Mouse (Mus musculus) neural tube, embryonic 11.5 days (tissue): ENCODE results near the gene E4f1. TPM values are rescaled to one million over a fixed set of nuclear protein-coding genes. Genes with fewer than 3 reads are reported as not detected.

Experiments
- ATAC-seq: fragments of 200-750 bp; cut with Nextera tagmentation; 2 replicates; pipeline ENCODE4 v1.8.0; 2017; ENCODE audit warnings: moderate number of reproducible peaks, mild to moderate bottlenecking, moderate TSS enrichment, moderate library complexity; ENCODE audit not compliant: insufficient read depth, low FRiP score, low TSS enrichment
- DNase-seq: peaks from one replicate; pipeline ENCODE4 v3.0.0-alpha.2; 2015; ENCODE audit warnings: low spot score
- H3K27ac ChIP-seq: fragments of 300-500 bp; sonication (generic); 2 replicates; pipeline ENCODE4 v1.5.1; 2014; ENCODE audit warnings: low read depth, mild to moderate bottlenecking, low read length
- H3K27me3 ChIP-seq: fragments of 300-500 bp; sonication (generic); 2 replicates; pipeline ENCODE4 v1.6.1; 2014; ENCODE audit warnings: mild to moderate bottlenecking, low read length, mixed read lengths; ENCODE audit not compliant: control insufficient read depth, insufficient read depth
- H3K36me3 ChIP-seq: fragments of 300-500 bp; sonication (generic); 2 replicates; pipeline ENCODE4 v1.6.1; 2014; ENCODE audit warnings: mild to moderate bottlenecking, low read length, moderate library complexity, mixed read lengths; ENCODE audit not compliant: control insufficient read depth, insufficient read depth
- H3K4me1 ChIP-seq: fragments of 300-500 bp; sonication (generic); 2 replicates; pipeline ENCODE4 v1.6.1; 2014; ENCODE audit warnings: low read length, mixed read lengths; ENCODE audit not compliant: control insufficient read depth, insufficient read depth
- H3K4me2 ChIP-seq: fragments of 300-500 bp; sonication (generic); 2 replicates; pipeline ENCODE4 v1.6.1; 2014; ENCODE audit warnings: low read depth, mild to moderate bottlenecking, moderate library complexity
- H3K4me3 ChIP-seq: fragments of 300-500 bp; sonication (generic); 2 replicates; pipeline ENCODE4 v1.5.1; 2014; ENCODE audit warnings: low read depth, low read length
- H3K9ac ChIP-seq: fragments of 300-500 bp; sonication (generic); 2 replicates; pipeline ENCODE4 v1.6.1; 2014; ENCODE audit warnings: mild to moderate bottlenecking, low read length
- H3K9me3 ChIP-seq: fragments of 300-500 bp; sonication (generic); 2 replicates; pipeline ENCODE4 v1.6.1; 2016; ENCODE audit warnings: low read length; ENCODE audit not compliant: control insufficient read depth
- WGBS: fragments of 180-500 bp; shearing (Covaris S2); extraction: QIAGEN DNeasy Blood & Tissue Kit; methylation state at CpG from one replicate; pipeline ENCODE4 v1.1.7; 2014; 5-methylcytosine and 5-hydroxymethylcytosine counted together
- polyA plus RNA-seq: library from polyadenylated mRNA; unstranded; fragments of >200 nt; fragmentation: Nextera tagmentation; extraction: Ambion mirVana; gene quantifications from 2 replicates; pipeline ENCODE4 v1.2.1, GENCODE M21; 2014

E4f1 gene
- polyA plus RNA-seq, 1 experiment from 2014 or later: 21.2 TPM

DNA sequence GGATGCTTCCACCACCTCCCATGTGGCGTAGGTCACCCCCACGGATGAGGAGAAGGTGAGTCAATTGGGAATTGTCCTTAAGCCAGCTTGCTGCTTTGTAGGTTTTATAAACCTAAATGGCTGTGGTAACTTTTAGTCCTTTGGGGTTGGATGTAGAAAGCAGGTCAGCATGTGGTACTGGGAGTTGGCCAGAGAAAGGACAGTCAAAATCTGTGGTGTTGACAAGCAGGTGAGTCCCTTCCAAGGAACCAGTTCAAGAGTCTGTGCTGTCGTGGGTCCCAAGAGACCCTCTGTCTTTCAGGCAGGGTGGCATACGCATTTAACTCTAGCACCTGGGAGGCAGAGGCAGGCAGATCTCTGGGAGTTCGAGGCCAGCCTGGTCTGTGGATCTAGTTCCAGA lies 45.6 kb downstream of the E4f1 start:
- H3K9me3 ChIP-seq: no peaks in the 10 kb centered on the region
- no peak overlapping the region for H3K4me2 ChIP-seq
- peaks cover 4% of the 10 kb centered on the region; the same call in 1 of the 2 replicates for H3K4me1 ChIP-seq
- H3K4me3 ChIP-seq: no peak overlapping the region
- no peaks in the 10 kb centered on the region for H3K27me3 ChIP-seq
- H3K27ac ChIP-seq: no peak overlapping the region
- 93% methylated on average over 5 of the region's 5 CpGs for WGBS
- ATAC-seq: no peak
- no peak overlapping the region for H3K9ac ChIP-seq
- DNase-seq: no peak
- peaks cover 35% of the 10 kb centered on the region for H3K36me3 ChIP-seq

GRCm38 (mm10) chr17:24423114-24423513 lies 47.0 kb downstream of the E4f1 start:
- Histone ChIP-seq H3K4me1 (peaks cover 4% of the 10 kb centered on the region; the same call in 1 of the 2 replicates), H3K36me3 (peaks cover 43% of the 10 kb centered on the region), H3K9me3 (no peaks in the 10 kb centered on the region), H3K9ac (no peak overlapping the region), H3K4me3 (no peak overlapping the region), H3K27me3 (no peaks in the 10 kb centered on the region), H3K4me2 (no peak overlapping the region), H3K27ac (no peak overlapping the region)
- no peak for DNase-seq
- no peak for ATAC-seq
- 95% methylated on average over 4 of the region's 4 CpGs for WGBS

DNA sequence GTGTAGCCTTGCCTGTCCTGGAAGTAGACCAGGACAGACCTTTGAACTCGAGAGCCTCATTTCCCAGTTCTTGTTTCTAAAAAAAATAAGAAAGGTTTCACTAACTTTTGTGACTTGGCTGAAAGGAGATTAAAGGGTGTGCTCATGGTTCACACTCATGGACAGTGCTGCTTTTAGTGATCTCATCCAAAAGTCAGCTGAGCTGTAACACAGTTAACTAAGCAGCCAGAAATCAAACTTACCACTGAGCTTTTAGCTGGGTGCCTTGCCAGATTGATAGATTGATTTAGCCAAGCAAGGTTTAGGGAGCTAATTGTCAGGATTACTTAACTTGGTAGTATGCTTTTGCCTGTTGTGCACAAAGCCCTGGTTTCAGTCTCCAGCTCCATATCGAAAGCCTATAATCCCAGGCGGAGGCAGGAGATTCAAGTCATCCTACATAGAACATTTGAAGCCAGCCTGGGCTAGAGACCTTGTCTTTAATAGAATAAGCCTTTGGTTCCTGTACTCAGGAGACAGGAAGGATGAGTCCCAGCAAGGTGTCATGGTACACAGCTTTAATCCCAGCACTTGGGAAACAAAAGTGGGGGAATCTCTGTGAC lies 54.0 kb downstream of the E4f1 start:
- WGBS: 95% methylated on average over 3 of the region's 3 CpGs
- Histone ChIP-seq H3K27ac (no peak overlapping the region), H3K36me3 (peaks cover 24% of the 10 kb centered on the region), H3K4me3 (peak overlapping the region; percentile 71), H3K4me2 (peak overlapping the region; percentile 87), H3K27me3 (no peaks in the 10 kb centered on the region), H3K9ac (no peak overlapping the region; the same call in 1 of the 2 replicates), H3K4me1 (peaks cover 10% of the 10 kb centered on the region; the same call in 1 of the 2 replicates), H3K9me3 (no peaks in the 10 kb centered on the region)
- ATAC-seq: no peak
- DNase-seq: no peak

DNA sequence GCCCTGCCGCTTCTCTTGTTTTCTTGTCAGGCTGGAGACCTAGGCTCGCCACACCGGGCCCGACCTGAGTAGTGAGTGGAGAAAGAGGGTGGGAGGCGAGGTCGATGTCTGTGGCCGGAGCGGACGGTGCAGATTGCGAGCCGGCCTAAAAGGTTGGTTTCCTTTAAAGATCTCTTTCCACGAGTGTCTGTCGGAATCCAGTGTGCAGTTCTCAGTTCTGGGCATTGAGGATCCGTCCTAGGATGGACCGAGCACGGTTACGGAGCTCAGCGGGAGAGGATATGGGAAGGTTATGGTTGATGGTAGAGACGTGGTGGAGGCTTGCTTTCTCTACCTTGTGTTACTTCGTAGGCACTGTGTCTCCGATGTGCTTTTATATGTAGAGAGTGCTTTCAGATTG lies 55.1 kb downstream of the E4f1 start:
- H3K9me3 ChIP-seq: no peaks in the 10 kb centered on the region
- no peaks in the 10 kb centered on the region for H3K27me3 ChIP-seq
- H3K36me3 ChIP-seq: peaks cover 15% of the 10 kb centered on the region
- ATAC-seq (no peak), DNase-seq (no peak)
- H3K4me3 ChIP-seq: peak overlapping the region; percentile 71
- peak overlapping the region; percentile 74 for H3K9ac ChIP-seq
- peak overlapping the region; percentile 85 for H3K27ac ChIP-seq
- H3K4me1 ChIP-seq: peaks cover 10% of the 10 kb centered on the region; the same call in 1 of the 2 replicates
- under 1% methylated on average over 21 of the region's 21 CpGs for WGBS
- peak overlapping the region; percentile 87 for H3K4me2 ChIP-seq

- peak within 1 kb of the TSS; percentile 85 for H3K27ac ChIP-seq
- H3K9me3 ChIP-seq: no peaks in the 10 kb centered on the region
- WGBS: under 1% methylated on average over 64 of the region's 64 CpGs
- DNase-seq: peak; percentile 99
- peaks cover 10% of the 10 kb centered on the region; the same call in 1 of the 2 replicates for H3K4me1 ChIP-seq
- peak within 1 kb of the TSS; percentile 74 for H3K9ac ChIP-seq
- peak within 1 kb of the TSS; percentile 87 for H3K4me2 ChIP-seq
- H3K4me3 ChIP-seq: peak within 1 kb of the TSS; percentile 71
- no peaks in the 10 kb centered on the region for H3K27me3 ChIP-seq
- peak; percentile 96 for ATAC-seq
- peaks cover 9% of the 10 kb centered on the region for H3K36me3 ChIP-seq
These were observed 55.7 kb downstream of the E4f1 start, which contains the start of gene Rnps1 for GRCm38 (mm10) chr17:24414230-24414976. Gene Rnps1, plus strand, starts transcription at chr17:24414565.

DNA sequence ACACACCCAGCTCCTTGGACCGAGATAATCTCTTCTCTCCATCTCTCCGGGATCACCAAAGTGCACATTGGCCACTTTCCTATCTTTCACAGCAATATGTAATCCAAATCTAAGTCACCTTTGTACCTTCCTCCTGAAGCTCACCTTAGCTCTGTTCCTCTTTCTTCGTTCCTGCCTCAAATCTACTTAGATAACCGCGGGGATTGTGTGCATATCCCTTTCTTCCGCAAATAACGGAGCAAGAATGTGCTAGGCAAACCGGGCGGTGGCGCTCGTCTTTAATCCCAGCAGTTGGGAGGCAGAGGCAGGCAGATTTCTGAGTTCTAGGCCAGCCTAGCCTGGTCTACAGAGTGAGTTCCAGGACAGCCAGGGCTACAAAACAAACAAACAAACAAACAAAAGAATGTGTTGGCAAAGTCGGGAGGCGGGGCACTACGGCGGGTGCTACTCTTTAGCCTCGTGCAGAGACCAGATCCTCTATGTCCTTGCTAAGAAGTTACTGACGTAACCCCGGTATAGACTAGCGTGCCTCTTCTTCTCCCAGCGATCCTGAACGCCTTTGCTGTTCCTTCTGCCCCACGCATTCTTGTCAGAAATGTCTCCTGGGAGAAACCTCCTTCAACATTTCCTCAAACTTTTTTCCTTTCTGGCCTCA lies 56.4 kb downstream of the E4f1 start:
- peak overlapping the region; percentile 71 for H3K4me3 ChIP-seq
- H3K36me3 ChIP-seq: peaks cover 3% of the 10 kb centered on the region; the same call in 1 of the 2 replicates
- H3K27me3 ChIP-seq: no peaks in the 10 kb centered on the region
- 0 out of 2 replicates have a peak overlapping the region, but pooled peaks have one; percentile 54 for H3K27ac ChIP-seq
- ATAC-seq (0 out of 2 replicates have a peak, but pooled peaks have one; percentile 22), DNase-seq (no peak)
- peak overlapping the region; percentile 65 for H3K9ac ChIP-seq
- H3K4me2 ChIP-seq: peak overlapping the region; percentile 87
- WGBS: 35% methylated on average over 22 of the region's 22 CpGs
- no peaks in the 10 kb centered on the region for H3K9me3 ChIP-seq
- peaks cover 10% of the 10 kb centered on the region; the same call in 1 of the 2 replicates for H3K4me1 ChIP-seq

- Histone ChIP-seq H3K9ac (no peak overlapping the region; the same call in 1 of the 2 replicates), H3K4me2 (no peak overlapping the region), H3K36me3 (peaks cover 3% of the 10 kb centered on the region), H3K4me3 (no peak overlapping the region), H3K9me3 (no peaks in the 10 kb centered on the region), H3K27me3 (no peaks in the 10 kb centered on the region), H3K4me1 (no peaks in the 10 kb centered on the region), H3K27ac (no peak overlapping the region)
- ATAC-seq (no peak), DNase-seq (no peak)
- WGBS: 90% methylated on average over 12 of the region's 12 CpGs
These were observed 62.9 kb downstream of the E4f1 start for GRCm38 (mm10) chr17:24407116-24407803.

GRCm38 (mm10) chr17:24402371-24402770 lies 67.7 kb downstream of the E4f1 start:
- ATAC-seq: no peak
- Histone ChIP-seq H3K4me3 (no peak overlapping the region), H3K9ac (no peak overlapping the region), H3K36me3 (0 out of 2 replicates have a peak, but pooled peaks cover 2% of the 10 kb centered on the region), H3K9me3 (no peaks in the 10 kb centered on the region), H3K27me3 (no peaks in the 10 kb centered on the region), H3K4me1 (no peaks in the 10 kb centered on the region), H3K4me2 (no peak overlapping the region), H3K27ac (no peak overlapping the region)
- no peak for DNase-seq
- WGBS: 71% methylated on average over 3 of the region's 3 CpGs
